Mouse (Mus musculus): ENCODE measurements around the gene Mbnl1.

GRCm38 (mm10) chr3:60473861-60474653 is 1.4 kb downstream of the Mbnl1 start:
- no peak for TF ChIP-seq GATA1 (IDR thresholded peaks at IDR 0.05; ENCODE audit: borderline replicate concordance, low read length)
- TF ChIP-seq FLI1 (IDR thresholded peaks at IDR 0.05; ENCODE audit: low read length): no peak

Measured in megakaryocyte, embryonic 14.5 days (primary cell).